Mouse (Mus musculus): ENCODE data around the gene Tshb.

Tshb gene

GRCm38 (mm10) chr3:102736436-102736835 lies 46.1 kb downstream of the Tshb start:
- DNase-seq, result no peak

- no peak for DNase-seq
Measured at GRCm38 (mm10) chr3:102735638-102736037, 46.9 kb downstream of the Tshb start.

GRCm38 (mm10) chr3:102735031-102735558 lies 47.4 kb downstream of the Tshb start:
- peak; percentile 60 for DNase-seq

GRCm38 (mm10) chr3:102734313-102735030 lies 48.0 kb downstream of the Tshb start, which contains the start of gene Tspan2:
Tspan2 (plus strand) TSS chr3:102734529.
- DNase-seq, result peak; percentile 81

GRCm38 (mm10) chr3:102733936-102734312 lies 48.6 kb downstream of the Tshb start:
- no peak for DNase-seq

GRCm38 (mm10) chr3:102733050-102733449 lies 49.5 kb downstream of the Tshb start:
- DNase-seq, result no peak

- DNase-seq, result no peak
Measured at GRCm38 (mm10) chr3:102732619-102733018, 49.9 kb downstream of the Tshb start.

GRCm38 (mm10) chr3:102731112-102731511 lies 51.4 kb downstream of the Tshb start:
- DNase-seq, result no peak

GRCm38 (mm10) chr3:102729416-102729815 lies 53.1 kb downstream of the Tshb start:
- DNase-seq, result no peak
